ENCODE assay signal across 14 mouse cellular contexts in the genomic region with DNA sequence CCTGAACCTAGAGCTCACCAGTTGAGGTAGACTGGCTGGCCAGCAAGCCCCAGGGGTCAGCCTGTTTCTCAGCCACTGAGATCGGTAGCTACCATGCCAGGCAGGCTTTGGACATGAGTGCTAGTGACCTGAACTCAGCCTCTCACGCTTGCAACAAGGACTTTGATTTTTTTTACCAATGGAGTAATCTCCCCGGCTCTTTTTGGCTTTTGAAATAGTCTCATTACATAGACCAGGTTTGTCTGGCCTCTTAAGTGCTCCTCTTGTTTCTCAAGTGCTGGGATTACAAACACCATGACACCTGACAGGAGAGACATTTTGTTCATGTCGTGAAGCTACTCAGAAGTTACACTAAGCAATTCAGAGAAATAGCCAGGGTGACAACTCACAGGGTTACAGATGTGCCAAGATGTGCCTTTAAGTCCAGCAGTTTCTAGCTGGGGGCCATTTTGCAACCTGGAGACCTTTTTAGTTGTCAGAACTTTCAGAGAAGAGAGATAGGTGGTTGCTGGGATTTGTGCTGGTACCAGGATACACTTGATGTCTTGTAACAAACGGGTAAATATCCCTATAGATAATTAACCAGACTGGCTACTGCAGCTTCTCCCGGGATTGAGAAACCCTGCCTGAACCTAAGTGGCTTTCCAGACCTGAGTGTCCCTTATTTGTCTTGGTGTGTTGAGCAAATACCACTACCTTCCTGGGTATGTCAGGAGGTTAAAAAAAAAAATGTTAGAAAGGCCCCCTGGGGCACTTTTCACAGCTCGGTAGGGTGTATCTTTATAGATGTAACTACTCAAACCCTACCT. TPM values are rescaled to one million over a fixed set of nuclear protein-coding genes. Genes with fewer than 3 reads are reported as not detected.
DNase-seq lines count a peak whose midpoint lies in the region; ATAC-seq and TF ChIP-seq lines count a peak whose summit lies in the region.
"Had no signal": no experiment of that assay in that cellular context is flagged by ENCODE, and none has a peak within 500 bp of the region (broad histone marks: within the 10 kb centered on the region; RNA-seq: fewer than 3 reads in every experiment).

No protein-coding gene starts in this region.

- H3K9me3 ChIP-seq in heart, embryonic 11.5 days (replicated peaks; ENCODE audit: control insufficient read depth, low read length): no peaks in the 10 kb centered on the region
- H3K9me3 ChIP-seq in limb, embryonic 13.5 days: no peaks in the 10 kb centered on the region
- no peaks in the 10 kb centered on the region for H3K9me3 ChIP-seq in limb, embryonic 10.5 days (replicated peaks)
- H3K9me3 ChIP-seq in limb, embryonic 14.5 days (ENCODE audit: control insufficient read depth, low read length): no peaks in the 10 kb centered on the region
- H3K9me3 ChIP-seq: hindbrain, embryonic 15.5 days had no signal

- no peak for TF ChIP-seq POLR2A in limb, embryonic 14.5 days (IDR thresholded peaks at IDR 0.05; ENCODE audit: borderline replicate concordance, extremely low read depth, insufficient read depth, insufficient read length)

- H3K27ac ChIP-seq in heart, embryonic 11.5 days (ENCODE audit: low read depth, low read length): no peak overlapping the region
- no peak overlapping the region for H3K27ac ChIP-seq in limb, embryonic 13.5 days
- H3K27ac ChIP-seq in limb, embryonic 10.5 days: no peak overlapping the region
- no peak overlapping the region for H3K27ac ChIP-seq in limb, embryonic 14.5 days (replicated peaks; ENCODE audit: low read depth, low read length)
- H3K27ac ChIP-seq: hindbrain, embryonic 15.5 days had no signal

- no peaks in the 10 kb centered on the region for H3K27me3 ChIP-seq in heart, embryonic 11.5 days (ENCODE audit: control insufficient read depth, insufficient read depth, low read length)
- no peaks in the 10 kb centered on the region for H3K27me3 ChIP-seq in limb, embryonic 13.5 days
- H3K27me3 ChIP-seq in limb, embryonic 10.5 days (ENCODE audit: low read depth, poor library complexity, severe bottlenecking): no peaks in the 10 kb centered on the region
- no peaks in the 10 kb centered on the region for H3K27me3 ChIP-seq in limb, embryonic 14.5 days (ENCODE audit: control insufficient read depth, insufficient read depth, low read length)
- H3K27me3 ChIP-seq: hindbrain, embryonic 15.5 days had no signal

- peak overlapping the region; percentile 22; the same call in 1 of the 2 replicates for H3K9ac ChIP-seq in heart, embryonic 11.5 days (ENCODE audit: low read depth, low read length)
- peak overlapping the region; percentile 5; the same call in 1 of the 2 replicates for H3K9ac ChIP-seq in limb, embryonic 13.5 days
- H3K9ac ChIP-seq in limb, embryonic 14.5 days (ENCODE audit: low read depth, low read length, severe bottlenecking): 0 out of 2 replicates have a peak overlapping the region, but pooled peaks have one; percentile 25
- H3K9ac ChIP-seq: hindbrain, embryonic 15.5 days had no signal

- no peak overlapping the region for H3K4me2 ChIP-seq in heart, embryonic 11.5 days
- peak overlapping the region; percentile 70 for H3K4me2 ChIP-seq in limb, embryonic 13.5 days (replicated peaks)
- 0 out of 2 replicates have a peak overlapping the region, but pooled peaks have one; percentile 18 for H3K4me2 ChIP-seq in limb, embryonic 14.5 days (replicated peaks; ENCODE audit: low read depth, low read length, severe bottlenecking)

- ATAC-seq in heart, embryonic 11.5 days (replicated peaks; ENCODE audit: insufficient number of reproducible peaks, low FRiP score, low TSS enrichment): no peak
- no peak for ATAC-seq in limb, embryonic 13.5 days (ENCODE audit: low FRiP score, low read depth)
- no peak for ATAC-seq in limb, embryonic 14.5 days (ENCODE audit: low FRiP score, low read depth)
- no peak for ATAC-seq in megakaryocyte, adult 5-6 weeks (ENCODE audit: poor library complexity, severe bottlenecking)

- peaks cover 9% of the 10 kb centered on the region for H3K36me3 ChIP-seq in heart, embryonic 11.5 days (ENCODE audit: control insufficient read depth, insufficient read depth, low read length)
- peaks cover 44% of the 10 kb centered on the region for H3K36me3 ChIP-seq in limb, embryonic 13.5 days
- peaks cover 49% of the 10 kb centered on the region for H3K36me3 ChIP-seq in limb, embryonic 10.5 days
- peaks cover 41% of the 10 kb centered on the region for H3K36me3 ChIP-seq in limb, embryonic 14.5 days (ENCODE audit: control insufficient read depth, insufficient read depth, low read length)

- no peak overlapping the region for H3K4me3 ChIP-seq in heart, embryonic 11.5 days (ENCODE audit: low read depth, low read length)
- 0 out of 2 replicates have a peak overlapping the region, but pooled peaks have one; percentile 89 for H3K4me3 ChIP-seq in limb, embryonic 13.5 days
- no peak overlapping the region for H3K4me3 ChIP-seq in limb, embryonic 10.5 days
- 0 out of 2 replicates have a peak overlapping the region, but pooled peaks have one; percentile 2 for H3K4me3 ChIP-seq in limb, embryonic 14.5 days (replicated peaks; ENCODE audit: low read length)

- H3K4me1 ChIP-seq in heart, embryonic 11.5 days (ENCODE audit: control insufficient read depth, insufficient read depth, low read length): peaks cover 14% of the 10 kb centered on the region
- peaks cover 25% of the 10 kb centered on the region for H3K4me1 ChIP-seq in limb, embryonic 13.5 days
- peaks cover 19% of the 10 kb centered on the region for H3K4me1 ChIP-seq in limb, embryonic 10.5 days
- H3K4me1 ChIP-seq in limb, embryonic 14.5 days (ENCODE audit: control insufficient read depth, insufficient read depth, low read length): peaks cover 11% of the 10 kb centered on the region

- WGBS in heart, embryonic 11.5 days (ENCODE audit: insufficient replicate concordance): 64% methylated on average over 7 of the region's 7 CpGs
- 80% methylated on average over 7 of the region's 7 CpGs for WGBS in limb, embryonic 13.5 days
- 90% methylated on average over 7 of the region's 7 CpGs for WGBS in limb, embryonic 10.5 days
- WGBS in limb, embryonic 14.5 days: 84% methylated on average over 7 of the region's 7 CpGs

- no peak for DNase-seq in heart, postnatal 25 days (ENCODE audit: low spot score)
- no peak for DNase-seq in limb, embryonic 10.5 days (ENCODE audit: low spot score)
- no peak for DNase-seq in limb, embryonic 14.5 days (ENCODE audit: low spot score)
- DNase-seq in lung, postnatal 36 days: peak; percentile 79
- no peak for DNase-seq in layer of hippocampus, postnatal 14 days (ENCODE audit: low spot score in 2 of 2)
- DNase-seq: adrenal gland, postnatal 10 days; B cell, adult 2 months; cerebellum, postnatal 25 days; kidney, postnatal 25 days; right cerebral cortex, postnatal 25 days had no signal

- intact Hi-C loops in heart, postnatal 25 days (cut with DNase I): no loop called here

RNA-seq across cellular contexts. Expression of gene Ggcx, which starts 2.1 kb away (rescaled TPM):
- 23.9 and 27.1 TPM in 2 replicates for polyA plus RNA-seq in heart, embryonic 11.5 days (2014; fragmentation: Nextera tagmentation; extraction: Ambion mirVana)
- 10 to 100 TPM; 33.3 to 35.0 TPM for total RNA-seq in heart, postnatal 25 days (2021)
- 43.5 and 47.8 TPM in 2 replicates for polyA plus RNA-seq in limb, embryonic 13.5 days (2015; fragmentation: Nextera tagmentation; extraction: Ambion mirVana)
- 20.2 and 25.9 TPM in 2 replicates for polyA plus RNA-seq in limb, embryonic 10.5 days (2016; fragmentation: Nextera tagmentation; extraction: Ambion mirVana)
- 44.9 and 59.8 TPM in 2 replicates for polyA plus RNA-seq in limb, embryonic 14.5 days (2012; rRNA removed)
- 15.3 and 18.4 TPM in 2 replicates for polyA plus RNA-seq in limb, embryonic 14.5 days (2014; fragmentation: Nextera tagmentation; extraction: Ambion mirVana)
- 5.6 and 7.8 TPM in 2 replicates for total RNA-seq in megakaryocyte, adult 5-6 weeks (2015)
- 6.0 and 8.3 TPM in 2 replicates for total RNA-seq in megakaryocyte, adult 5-6 weeks (2017)
- 10 to 100 TPM; 21.0 to 22.1 TPM for total RNA-seq in layer of hippocampus, postnatal 14 days (2021)

RNA-seq across cellular contexts. Expression of gene Mat2a, which starts 23.2 kb away (rescaled TPM):
- 321 and 349 TPM in 2 replicates for polyA plus RNA-seq in heart, embryonic 11.5 days (2014; fragmentation: Nextera tagmentation; extraction: Ambion mirVana)
- 100 to 1,000 TPM; 106 to 141 TPM for total RNA-seq in heart, postnatal 25 days (2021)
- polyA plus RNA-seq in limb, embryonic 13.5 days (2015; fragmentation: Nextera tagmentation; extraction: Ambion mirVana): 426 and 435 TPM in 2 replicates
- polyA plus RNA-seq in limb, embryonic 10.5 days (2016; fragmentation: Nextera tagmentation; extraction: Ambion mirVana): 481 and 493 TPM in 2 replicates
- polyA plus RNA-seq in limb, embryonic 14.5 days (2012; rRNA removed): 252 and 285 TPM in 2 replicates
- polyA plus RNA-seq in limb, embryonic 14.5 days (2014; fragmentation: Nextera tagmentation; extraction: Ambion mirVana): 352 and 392 TPM in 2 replicates
- 181 and 183 TPM in 2 replicates for total RNA-seq in megakaryocyte, adult 5-6 weeks (2015)
- 95.4 and 105 TPM in 2 replicates for total RNA-seq in megakaryocyte, adult 5-6 weeks (2017)
- total RNA-seq in layer of hippocampus, postnatal 14 days (2021): 100 to 1,000 TPM; 176 to 196 TPM

RNA-seq across cellular contexts. Expression of gene Vamp8, which starts 25.7 kb away (rescaled TPM):
- polyA plus RNA-seq in heart, embryonic 11.5 days (2014; fragmentation: Nextera tagmentation; extraction: Ambion mirVana): 137 and 142 TPM in 2 replicates
- 10 to 100 TPM; 72.2 to 74.1 TPM for total RNA-seq in heart, postnatal 25 days (2021)
- 143 and 146 TPM in 2 replicates for polyA plus RNA-seq in limb, embryonic 13.5 days (2015; fragmentation: Nextera tagmentation; extraction: Ambion mirVana)
- polyA plus RNA-seq in limb, embryonic 10.5 days (2016; fragmentation: Nextera tagmentation; extraction: Ambion mirVana): 67.5 and 81.7 TPM in 2 replicates
- 110 and 125 TPM in 2 replicates for polyA plus RNA-seq in limb, embryonic 14.5 days (2012; rRNA removed)
- 163 and 173 TPM in 2 replicates for polyA plus RNA-seq in limb, embryonic 14.5 days (2014; fragmentation: Nextera tagmentation; extraction: Ambion mirVana)
- total RNA-seq in megakaryocyte, adult 5-6 weeks (2015): 219 and 236 TPM in 2 replicates
- total RNA-seq in megakaryocyte, adult 5-6 weeks (2017): 199 and 241 TPM in 2 replicates
- 10 to 100 TPM; 11.4 to 15.3 TPM for total RNA-seq in layer of hippocampus, postnatal 14 days (2021)

RNA-seq across cellular contexts. Expression of gene Vamp5, which starts 35.9 kb away (rescaled TPM):
- 55.3 and 59.2 TPM in 2 replicates for polyA plus RNA-seq in heart, embryonic 11.5 days (2014; fragmentation: Nextera tagmentation; extraction: Ambion mirVana)
- 10 to 100 TPM; 56.3 to 59.6 TPM for total RNA-seq in heart, postnatal 25 days (2021)
- 21.1 and 22.6 TPM in 2 replicates for polyA plus RNA-seq in limb, embryonic 13.5 days (2015; fragmentation: Nextera tagmentation; extraction: Ambion mirVana)
- 19.1 and 19.7 TPM in 2 replicates for polyA plus RNA-seq in limb, embryonic 10.5 days (2016; fragmentation: Nextera tagmentation; extraction: Ambion mirVana)
- polyA plus RNA-seq in limb, embryonic 14.5 days (2012; rRNA removed): 14.5 and 16.6 TPM in 2 replicates
- polyA plus RNA-seq in limb, embryonic 14.5 days (2014; fragmentation: Nextera tagmentation; extraction: Ambion mirVana): 20.8 and 24.5 TPM in 2 replicates
- total RNA-seq in megakaryocyte, adult 5-6 weeks (2015): 15.4 and 20.0 TPM in 2 replicates
- total RNA-seq in megakaryocyte, adult 5-6 weeks (2017): 6.5 and 12.4 TPM in 2 replicates
- 1 to 10 TPM; 3.7 to 4.2 TPM for total RNA-seq in layer of hippocampus, postnatal 14 days (2021)

RNA-seq across cellular contexts. Expression of gene Rnf181, which starts 49.4 kb away (rescaled TPM):
- 95.4 and 107 TPM in 2 replicates for polyA plus RNA-seq in heart, embryonic 11.5 days (2014; fragmentation: Nextera tagmentation; extraction: Ambion mirVana)
- 10 to 100 TPM; 33.9 to 41.2 TPM for total RNA-seq in heart, postnatal 25 days (2021)
- 90.9 and 94.0 TPM in 2 replicates for polyA plus RNA-seq in limb, embryonic 13.5 days (2015; fragmentation: Nextera tagmentation; extraction: Ambion mirVana)
- 109 TPM in 2 replicates for polyA plus RNA-seq in limb, embryonic 10.5 days (2016; fragmentation: Nextera tagmentation; extraction: Ambion mirVana)
- 65.7 and 79.5 TPM in 2 replicates for polyA plus RNA-seq in limb, embryonic 14.5 days (2012; rRNA removed)
- 84.4 and 85.6 TPM in 2 replicates for polyA plus RNA-seq in limb, embryonic 14.5 days (2014; fragmentation: Nextera tagmentation; extraction: Ambion mirVana)
- 69.3 and 70.0 TPM in 2 replicates for total RNA-seq in megakaryocyte, adult 5-6 weeks (2015)
- total RNA-seq in megakaryocyte, adult 5-6 weeks (2017): 49.5 and 52.1 TPM in 2 replicates
- 10 to 100 TPM; 78.0 to 85.6 TPM for total RNA-seq in layer of hippocampus, postnatal 14 days (2021)

Comparison
In these comparisons a context has a peak if more than half of its experiments do, and no peak if none do; other contexts are left out.
1. H3K4me3 ChIP-seq: peak in limb, embryonic 13.5 days (single experiment) and limb, embryonic 14.5 days (single experiment); none in heart, embryonic 11.5 days (single experiment) and limb, embryonic 10.5 days (single experiment).
2. Peak in every context shown above with its lines, with median percentiles within 50 percentile points of each other: H3K9ac ChIP-seq.